Mouse (Mus musculus): ENCODE measurements at regions not wholly inside any gene's neighbourhood (a gene's known extent, or its start where the extent isn't known, plus 50 kb on each side); places are given as distances from the start of the nearest gene placed in this dataset.

GRCm38 (mm10) chr7:129819651-129820050, 228.0 kb downstream of the Wdr11 start:
- TF ChIP-seq POLR2A (IDR thresholded peaks at IDR 0.05; ENCODE audit: borderline replicate concordance, extremely low read depth, insufficient read depth, insufficient read length, poor library complexity, severe bottlenecking) (no peak), CTCF (IDR thresholded peaks at IDR 0.05; ENCODE audit: borderline replicate concordance, extremely low read depth, insufficient read depth, insufficient read length) (no peak)
- no peak for DNase-seq (ENCODE audit: low read depth)

- TF ChIP-seq CTCF (IDR thresholded peaks at IDR 0.05; ENCODE audit: borderline replicate concordance, extremely low read depth, insufficient read depth, insufficient read length): no peak
- no peak for TF ChIP-seq POLR2A (IDR thresholded peaks at IDR 0.05; ENCODE audit: borderline replicate concordance, extremely low read depth, insufficient read depth, insufficient read length, poor library complexity, severe bottlenecking)
These were observed 237.3 kb downstream of the Wdr11 start for GRCm38 (mm10) chr7:129828970-129829369.

GRCm38 (mm10) chr7:129832830-129833229, 241.2 kb downstream of the Wdr11 start:
- no peak for DNase-seq (ENCODE audit: low read depth)
- no peak for TF ChIP-seq CTCF (IDR thresholded peaks at IDR 0.05; ENCODE audit: borderline replicate concordance, extremely low read depth, insufficient read depth, insufficient read length)
- no peak for TF ChIP-seq POLR2A (IDR thresholded peaks at IDR 0.05; ENCODE audit: borderline replicate concordance, extremely low read depth, insufficient read depth, insufficient read length, poor library complexity, severe bottlenecking)

More at GRCm38 (mm10) chr7:129828970-129829369, 237.3 kb downstream of the Wdr11 start:
- DNase-seq (ENCODE audit: low read depth): no peak

- DNase-seq (ENCODE audit: low read depth): peak; percentile 94
- TF ChIP-seq CTCF (IDR thresholded peaks at IDR 0.05; ENCODE audit: borderline replicate concordance, extremely low read depth, insufficient read depth, insufficient read length): no peak
- TF ChIP-seq POLR2A (IDR thresholded peaks at IDR 0.05; ENCODE audit: borderline replicate concordance, extremely low read depth, insufficient read depth, insufficient read length, poor library complexity, severe bottlenecking): no peak
These were observed 250.8 kb downstream of the Wdr11 start for GRCm38 (mm10) chr7:129842303-129843122.

- DNase-seq (ENCODE audit: low read depth): peak; percentile 27
- TF ChIP-seq CTCF (IDR thresholded peaks at IDR 0.05; ENCODE audit: borderline replicate concordance, extremely low read depth, insufficient read depth, insufficient read length): no peak
- TF ChIP-seq POLR2A (IDR thresholded peaks at IDR 0.05; ENCODE audit: borderline replicate concordance, extremely low read depth, insufficient read depth, insufficient read length, poor library complexity, severe bottlenecking): no peak
These were observed 255.5 kb downstream of the Wdr11 start for GRCm38 (mm10) chr7:129847136-129847535.

GRCm38 (mm10) chr7:129853596-129853995, 261.9 kb downstream of the Wdr11 start:
- no peak for TF ChIP-seq POLR2A (IDR thresholded peaks at IDR 0.05; ENCODE audit: borderline replicate concordance, extremely low read depth, insufficient read depth, insufficient read length, poor library complexity, severe bottlenecking)
- TF ChIP-seq CTCF (IDR thresholded peaks at IDR 0.05; ENCODE audit: borderline replicate concordance, extremely low read depth, insufficient read depth, insufficient read length): no peak

GRCm38 (mm10) chr7:129854942-129855341, 263.3 kb downstream of the Wdr11 start:
- DNase-seq (ENCODE audit: low read depth): no peak
- TF ChIP-seq CTCF (IDR thresholded peaks at IDR 0.05; ENCODE audit: borderline replicate concordance, extremely low read depth, insufficient read depth, insufficient read length) (no peak), POLR2A (IDR thresholded peaks at IDR 0.05; ENCODE audit: borderline replicate concordance, extremely low read depth, insufficient read depth, insufficient read length, poor library complexity, severe bottlenecking) (no peak)

More at GRCm38 (mm10) chr7:129853596-129853995, 261.9 kb downstream of the Wdr11 start:
- DNase-seq (ENCODE audit: low read depth): peak; percentile 58

- DNase-seq (ENCODE audit: low read depth): no peak
- TF ChIP-seq CTCF (IDR thresholded peaks at IDR 0.05; ENCODE audit: borderline replicate concordance, extremely low read depth, insufficient read depth, insufficient read length) (no peak), POLR2A (IDR thresholded peaks at IDR 0.05; ENCODE audit: borderline replicate concordance, extremely low read depth, insufficient read depth, insufficient read length, poor library complexity, severe bottlenecking) (no peak)
These were observed 271.3 kb downstream of the Wdr11 start for GRCm38 (mm10) chr7:129862966-129863365.

GRCm38 (mm10) chr7:129865536-129865935, 273.9 kb downstream of the Wdr11 start:
- no peak for DNase-seq (ENCODE audit: low read depth)
- TF ChIP-seq CTCF (IDR thresholded peaks at IDR 0.05; ENCODE audit: borderline replicate concordance, extremely low read depth, insufficient read depth, insufficient read length) (no peak), POLR2A (IDR thresholded peaks at IDR 0.05; ENCODE audit: borderline replicate concordance, extremely low read depth, insufficient read depth, insufficient read length, poor library complexity, severe bottlenecking) (no peak)

GRCm38 (mm10) chr7:129872208-129872790, 280.6 kb downstream of the Wdr11 start:
- TF ChIP-seq POLR2A (IDR thresholded peaks at IDR 0.05; ENCODE audit: borderline replicate concordance, extremely low read depth, insufficient read depth, insufficient read length, poor library complexity, severe bottlenecking) (no peak), CTCF (IDR thresholded peaks at IDR 0.05; ENCODE audit: borderline replicate concordance, extremely low read depth, insufficient read depth, insufficient read length) (no peak)
- no peak for DNase-seq (ENCODE audit: low read depth)

- no peak for DNase-seq (ENCODE audit: low read depth)
- TF ChIP-seq POLR2A (IDR thresholded peaks at IDR 0.05; ENCODE audit: borderline replicate concordance, extremely low read depth, insufficient read depth, insufficient read length, poor library complexity, severe bottlenecking): no peak
- no peak for TF ChIP-seq CTCF (IDR thresholded peaks at IDR 0.05; ENCODE audit: borderline replicate concordance, extremely low read depth, insufficient read depth, insufficient read length)
These were observed 284.7 kb downstream of the Wdr11 start for GRCm38 (mm10) chr7:129876202-129876851.
